Mouse (Mus musculus) cortical plate, adult 2 months (tissue): ENCODE data around the gene Msi2.

Source experiments
- CTCF ChIP-seq: fragments of 200-500 bp; IDR thresholded peaks from 2 replicates; pipeline ENCODE4 v1.5.1; 2011; ENCODE audit warnings: mild to moderate bottlenecking, control low read depth, low read length; ENCODE audit not compliant: insufficient read depth; ENCODE audit errors: extremely low read depth
- POLR2A ChIP-seq: fragments of 200-500 bp; IDR thresholded peaks from 2 replicates; pipeline ENCODE4 v1.6.1; 2011; ENCODE audit warnings: mild to moderate bottlenecking, low read length, control low read depth; ENCODE audit not compliant: insufficient read depth; ENCODE audit errors: extremely low read depth

DNA sequence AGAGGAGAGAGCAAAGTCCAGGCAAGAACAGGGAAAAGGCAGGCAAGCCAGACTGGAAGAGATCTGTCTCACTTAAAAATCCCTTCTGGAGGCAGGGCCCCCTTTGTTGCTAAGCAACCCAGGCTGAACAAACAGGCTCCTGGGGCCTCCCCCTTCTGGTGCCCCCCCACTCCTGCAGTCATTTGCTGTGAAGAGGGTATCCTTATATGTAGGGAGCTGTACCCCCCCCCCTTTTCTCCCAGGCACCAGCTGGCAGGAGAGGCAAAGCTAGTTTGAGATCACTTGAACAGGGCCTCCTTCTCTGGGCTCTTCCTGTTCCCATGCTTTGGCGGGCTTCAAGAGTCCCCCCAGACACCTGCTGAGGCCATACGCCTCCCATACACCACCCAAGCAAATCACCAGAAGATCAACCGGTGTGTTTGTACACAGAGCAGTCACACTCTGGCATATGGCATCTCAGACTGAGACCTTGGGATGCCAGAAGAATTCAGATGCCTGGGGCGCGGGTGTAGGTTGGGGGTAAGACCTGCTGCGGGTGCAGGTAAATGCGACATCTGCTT, 236.6 kb downstream of the Msi2 start:
- TF ChIP-seq CTCF (no peak), POLR2A (no peak)
